Mouse (Mus musculus) cerebral cortex, adult 2 months (tissue): ENCODE results near the gene Dnmt3l.

Experiments
- WGBS: fragments of 180-500 bp; shearing (Covaris S2); methylation state at CpG from one replicate; pipeline ENCODE4 v1.1.7; 2018; 5-methylcytosine and 5-hydroxymethylcytosine counted together

The Dnmt3l gene

GRCm38 (mm10) chr10:78084073-78084472, 42.3 kb downstream of the Dnmt3l start:
- 76% methylated on average over 1 of the region's 1 CpGs for WGBS

DNA sequence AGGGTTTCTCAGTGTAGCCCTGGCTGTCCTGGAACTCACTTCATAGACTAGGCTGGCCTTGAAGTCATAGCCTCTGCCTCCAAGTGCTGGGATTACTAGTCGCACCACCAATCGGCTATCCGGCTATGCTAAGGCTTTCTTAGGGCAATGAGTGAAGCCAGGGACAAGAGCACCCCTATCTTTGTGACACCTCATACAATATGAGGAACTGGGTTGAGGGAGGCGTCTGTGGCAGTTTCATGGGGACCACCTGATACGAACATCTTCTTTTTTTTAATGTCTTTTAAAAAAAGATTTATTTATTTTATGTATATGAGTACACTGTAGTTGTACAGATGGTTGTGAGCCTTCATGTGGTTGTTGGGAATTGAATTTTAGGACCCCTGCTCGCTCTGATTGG, 44.0 kb downstream of the Dnmt3l start:
- WGBS = 96% methylated on average over 6 of the region's 6 CpGs

GRCm38 (mm10) chr10:78086444-78087061, 44.8 kb downstream of the Dnmt3l start:
- 76% methylated on average over 10 of the region's 10 CpGs for WGBS

DNA sequence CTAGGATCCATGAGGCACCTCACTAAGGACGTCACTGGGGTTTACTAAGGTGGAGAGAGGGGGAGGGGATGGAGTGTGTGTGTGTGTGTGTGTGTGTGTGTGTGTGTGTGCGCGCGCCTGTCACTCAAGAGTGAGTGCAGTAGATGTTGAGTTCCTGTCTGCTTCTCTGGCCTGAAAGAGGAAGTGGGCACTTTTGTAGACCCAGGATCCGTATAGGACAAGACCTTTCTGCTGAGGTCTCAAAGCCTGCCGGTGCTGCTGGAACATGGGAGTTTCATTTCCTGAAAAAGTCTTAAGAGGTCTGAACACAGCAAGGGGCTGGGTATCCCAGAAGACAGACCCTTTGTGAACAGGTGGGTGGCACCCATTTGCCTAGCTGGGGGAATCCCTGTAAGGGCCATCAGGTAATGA, 45.4 kb downstream of the Dnmt3l start:
- 88% methylated on average over 6 of the region's 6 CpGs for WGBS

DNA sequence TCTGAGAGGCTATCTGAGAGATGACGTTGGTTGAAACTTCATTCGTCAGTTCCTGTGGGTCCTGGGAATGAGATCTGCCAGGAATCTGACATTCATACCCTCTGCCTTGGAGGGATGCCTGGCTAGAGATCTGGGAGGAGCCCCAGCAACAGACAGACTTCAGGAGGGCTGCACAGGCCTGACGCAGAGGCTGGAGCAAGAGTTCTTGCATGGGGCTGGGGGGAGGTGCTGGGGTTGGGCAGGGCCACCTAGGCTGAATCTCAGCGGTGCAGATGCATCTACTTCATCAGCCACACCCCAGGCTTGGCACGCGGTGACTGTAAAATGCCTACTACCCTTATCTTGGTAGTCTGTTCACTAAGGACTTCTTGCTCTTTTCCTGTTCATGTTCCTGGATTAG, 48.5 kb downstream of the Dnmt3l start:
- WGBS = 60% methylated on average over 6 of the region's 6 CpGs

- WGBS = 54% methylated on average over 4 of the region's 4 CpGs
Observed at GRCm38 (mm10) chr10:78090706-78091491, 49.2 kb downstream of the Dnmt3l start.

DNA sequence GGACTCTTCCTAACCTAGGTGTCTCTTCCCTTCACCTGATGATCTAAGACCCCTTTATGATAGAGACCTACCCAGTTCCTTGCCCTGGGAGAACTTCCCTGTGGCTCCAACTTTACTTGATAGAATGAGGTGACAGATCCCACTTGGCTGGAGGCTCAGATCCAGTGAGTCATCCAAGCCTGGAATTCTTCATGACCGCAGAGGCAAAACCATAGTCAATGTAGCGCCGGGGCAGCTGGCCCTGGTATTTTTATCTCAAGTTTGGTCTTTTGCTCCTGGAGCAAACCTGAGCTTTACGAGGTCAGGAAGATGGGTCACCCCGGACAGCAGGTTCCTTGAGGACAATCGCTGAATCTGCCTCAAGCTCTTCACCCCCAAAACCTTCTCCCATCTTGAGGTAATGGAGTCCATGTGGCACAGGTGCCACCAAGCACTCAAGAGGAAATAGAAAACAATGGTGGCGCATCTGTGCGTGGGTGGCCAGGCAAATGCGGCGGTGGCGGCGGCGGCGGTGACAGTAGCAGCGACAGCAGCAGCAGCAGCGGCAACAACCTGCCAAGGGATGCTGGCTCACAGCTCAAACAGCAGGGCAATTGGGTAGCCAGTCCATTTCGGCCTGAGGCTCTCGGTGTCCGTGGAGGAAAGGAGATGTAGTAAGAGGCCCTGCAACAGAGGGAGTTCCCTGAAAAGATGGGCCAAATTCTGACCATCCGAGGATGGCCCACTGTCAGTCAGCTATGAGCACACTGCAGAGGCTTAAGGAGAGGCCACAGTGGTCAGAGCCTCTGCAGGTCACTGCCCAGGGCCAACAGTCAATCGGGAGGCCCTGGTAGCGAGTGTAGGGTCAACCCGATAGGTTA, 50.3 kb downstream of the Dnmt3l start:
- 85% methylated on average over 23 of the region's 23 CpGs for WGBS

DNA sequence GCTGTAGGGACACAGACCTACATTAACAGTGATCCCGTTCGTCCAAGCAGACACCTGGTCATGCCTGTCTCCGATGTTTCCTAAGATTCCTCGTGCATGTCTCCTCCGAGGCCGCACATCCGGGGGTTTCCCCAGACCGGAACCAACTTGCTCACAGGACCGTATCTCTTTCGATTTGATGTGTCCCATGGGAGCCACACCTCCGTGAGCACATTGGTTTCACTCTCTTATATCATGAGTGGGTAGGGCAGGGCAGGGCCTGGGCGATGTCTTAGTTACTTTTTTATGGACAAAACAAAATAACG, 50.9 kb downstream of the Dnmt3l start:
- 95% methylated on average over 13 of the region's 13 CpGs for WGBS

DNA sequence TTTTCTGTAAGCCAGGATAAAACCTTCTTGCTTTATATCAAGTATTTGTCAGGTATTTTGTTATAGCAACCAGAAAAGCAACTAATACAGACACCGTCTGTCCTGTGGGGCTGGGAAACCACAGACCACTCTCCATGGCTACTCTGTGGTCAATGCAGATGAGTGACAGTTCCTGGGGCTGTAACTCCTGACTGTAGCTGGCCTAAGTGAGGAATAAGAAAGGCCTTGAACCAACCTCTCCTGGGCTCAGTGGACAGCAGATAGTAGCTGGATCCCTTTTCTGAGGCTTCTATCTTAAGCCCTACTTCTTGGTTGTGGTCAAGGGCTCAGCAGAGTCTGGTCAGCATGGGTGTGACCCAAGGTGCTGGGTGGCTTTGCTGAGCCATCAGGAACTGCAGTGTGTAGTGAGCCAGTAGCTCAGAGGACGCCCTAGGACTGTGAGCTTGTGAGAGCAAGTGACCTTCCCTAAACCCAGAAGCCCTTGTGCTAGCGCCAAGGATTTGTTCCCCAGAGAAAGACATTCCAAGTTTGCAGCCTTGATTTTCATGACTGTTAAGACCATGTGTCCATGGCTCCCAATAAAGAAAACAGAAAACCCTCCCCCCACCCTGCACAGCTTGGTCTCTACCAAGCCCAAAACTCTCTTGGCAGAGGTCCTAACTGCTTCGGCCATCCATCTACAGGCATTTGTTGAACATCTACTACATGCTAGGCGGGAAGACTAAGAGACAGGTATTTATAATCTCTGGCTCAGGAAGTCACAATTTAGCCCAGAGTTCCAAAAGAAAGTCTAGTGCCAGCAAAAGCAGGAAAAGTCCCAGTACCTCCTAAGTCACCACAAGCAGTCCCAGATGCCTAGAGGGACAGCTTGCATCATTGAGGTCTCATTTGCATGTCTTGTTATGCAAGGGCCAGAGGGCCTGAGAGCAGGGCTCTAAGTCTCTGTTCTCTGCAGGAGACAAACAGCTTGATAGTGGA, 54.5 kb downstream of the Dnmt3l start:
- 70% methylated on average over 5 of the region's 5 CpGs for WGBS

GRCm38 (mm10) chr10:78100989-78101780, 59.4 kb downstream of the Dnmt3l start:
- WGBS = 41% methylated on average over 16 of the region's 16 CpGs

GRCm38 (mm10) chr10:78104555-78105490, 63.1 kb downstream of the Dnmt3l start:
- 42% methylated on average over 11 of the region's 11 CpGs for WGBS

- 17% methylated on average over 12 of the region's 12 CpGs for WGBS
Observed at GRCm38 (mm10) chr10:78105548-78105947, 63.8 kb downstream of the Dnmt3l start.
